Mouse (Mus musculus) small intestine, adult 2 months (tissue): ENCODE data around the gene Slc6a5.

ENCODE experiments used
- CTCF ChIP-seq: fragments of 200-500 bp; IDR thresholded peaks from 2 replicates; pipeline ENCODE4 v1.5.1; 2012; ENCODE audit warnings: low read depth, mild to moderate bottlenecking, control low read depth, inconsistent platforms, low read length, moderate library complexity, mixed read lengths; ENCODE audit not compliant: insufficient replicate concordance, insufficient read length; ENCODE audit errors: extremely low read depth
- POLR2A ChIP-seq: fragments of 200-500 bp; IDR thresholded peaks from 2 replicates; pipeline ENCODE4 v1.6.1; 2012; ENCODE audit warnings: low read depth, mild to moderate bottlenecking, control low read depth, inconsistent platforms, low read length, moderate library complexity

DNA sequence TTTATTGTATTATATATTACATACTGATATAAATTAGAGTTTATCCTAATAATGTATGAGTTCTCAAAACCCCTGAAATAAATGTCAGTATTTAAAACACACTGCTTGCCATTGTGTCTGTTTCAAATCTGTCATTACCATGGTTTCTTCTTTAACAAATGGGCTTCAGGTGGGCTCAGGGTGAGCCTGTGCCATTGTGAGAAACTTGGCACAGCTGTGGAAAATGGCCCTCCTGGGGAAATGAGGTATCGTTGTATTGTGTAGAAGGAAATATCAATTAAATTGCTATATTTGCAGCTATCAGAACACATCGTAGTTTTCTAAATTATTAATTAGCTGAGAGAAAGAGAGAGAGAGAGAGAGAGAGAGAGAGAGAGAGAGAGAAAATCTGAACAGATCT lies 53.8 kb downstream of the Slc6a5 start:
- TF ChIP-seq POLR2A = no peak
- no peak for TF ChIP-seq CTCF
